Mouse (Mus musculus): ENCODE results near the gene Rnasek. TPM values are rescaled to one million over a fixed set of nuclear protein-coding genes. Genes with fewer than 3 reads are reported as not detected.

Rnasek gene
- total RNA-seq, 2 experiments from 2014 or later = 97.8 to 102 TPM

GRCm38 (mm10) chr11:70236717-70237116, 2.9 kb downstream of the Rnasek start:
- DNase-seq = peak in 1 of 2 experiments; percentile 38

GRCm38 (mm10) chr11:70235254-70235900, 4.3 kb downstream of the Rnasek start:
- no peak for DNase-seq

GRCm38 (mm10) chr11:70234497-70234896, 5.1 kb downstream of the Rnasek start:
- no peak for DNase-seq

- peak; percentile 57 to 70 for DNase-seq
These were observed 5.6 kb downstream of the Rnasek start for GRCm38 (mm10) chr11:70234037-70234436.

- DNase-seq = peak in 1 of 2 experiments; percentile 60
These were observed 6.6 kb downstream of the Rnasek start for GRCm38 (mm10) chr11:70233016-70233415.

- DNase-seq = peak; percentile 69 to 80
These were observed 7.1 kb downstream of the Rnasek start for GRCm38 (mm10) chr11:70232546-70232945.

GRCm38 (mm10) chr11:70230239-70230727, 9.4 kb downstream of the Rnasek start:
- DNase-seq = peak; percentile 92 to 93

- DNase-seq = peak; percentile 65 to 66
These were observed 10.2 kb downstream of the Rnasek start, which contains the start of gene Bcl6b for GRCm38 (mm10) chr11:70229260-70230010. Bcl6b (minus strand) TSS chr11:70229798.

GRCm38 (mm10) chr11:70228828-70229227, 10.8 kb downstream of the Rnasek start:
- DNase-seq = peak; percentile 92

GRCm38 (mm10) chr11:70227661-70228245, 11.9 kb downstream of the Rnasek start:
- DNase-seq = peak in 1 of 2 experiments; percentile 13

- DNase-seq = peak in 1 of 2 experiments; percentile 38
These were observed 12.5 kb downstream of the Rnasek start for GRCm38 (mm10) chr11:70227126-70227525.

- peak in 1 of 2 experiments; percentile 21 for DNase-seq
These were observed 13.1 kb downstream of the Rnasek start for GRCm38 (mm10) chr11:70226602-70226890.

GRCm38 (mm10) chr11:70225798-70226601, 13.6 kb downstream of the Rnasek start:
- peak in 1 of 2 experiments; percentile 31 for DNase-seq

- peak; percentile 71 to 89 for DNase-seq
These were observed 15.9 kb downstream of the Rnasek start for GRCm38 (mm10) chr11:70223724-70224123.

- DNase-seq = peak; percentile 65 to 81
These were observed 17.8 kb downstream of the Rnasek start for GRCm38 (mm10) chr11:70221603-70222500.

- peak; percentile 93 to 97 for DNase-seq
These were observed 18.7 kb downstream of the Rnasek start, which contains the start of gene Slc16a13 for GRCm38 (mm10) chr11:70220731-70221602. Slc16a13 (minus strand) TSS chr11:70221064.

GRCm38 (mm10) chr11:70220323-70220722, 19.3 kb downstream of the Rnasek start:
- no peak for DNase-seq

- DNase-seq = no peak
These were observed 19.8 kb downstream of the Rnasek start for GRCm38 (mm10) chr11:70219873-70220272.

GRCm38 (mm10) chr11:70218741-70219470, 20.7 kb downstream of the Rnasek start:
- no peak for DNase-seq
